Comparison of ENCODE assay signal across 9 mouse cellular contexts in the genomic region with DNA sequence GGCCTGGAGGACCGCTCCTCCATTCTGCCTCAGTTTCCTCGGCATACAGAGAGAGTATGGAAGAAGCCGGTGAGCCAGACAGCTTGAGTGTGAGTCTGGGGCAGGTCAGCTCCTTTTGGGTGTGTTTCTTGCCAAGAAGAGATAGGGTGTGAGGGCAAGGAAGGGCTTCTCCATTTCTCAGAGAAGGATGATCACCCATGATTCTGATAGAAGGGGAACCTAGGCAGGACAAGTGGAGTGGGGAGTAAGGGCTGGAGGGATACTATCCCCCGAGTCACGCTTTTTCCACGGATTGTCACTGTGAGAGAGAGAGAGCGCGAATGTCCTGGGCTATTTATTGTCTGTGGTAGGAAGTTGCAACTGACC. TPM values are rescaled to one million over a fixed set of nuclear protein-coding genes. Genes with fewer than 3 reads are reported as not detected.
DNase-seq lines count a peak whose midpoint lies in the region; ATAC-seq lines count a peak whose summit lies in the region.
"Had no signal": no experiment of that assay in that cellular context is flagged by ENCODE, and none has a peak within 500 bp of the region (broad histone marks: within the 10 kb centered on the region; RNA-seq: fewer than 3 reads in every experiment).

No protein-coding gene starts in this region.

- H3K27me3 ChIP-seq in heart, embryonic 14.5 days (ENCODE audit: control insufficient read depth, insufficient read depth, low read length), result peaks cover 62% of the 10 kb centered on the region
- peaks cover 66% of the 10 kb centered on the region for H3K27me3 ChIP-seq in hindbrain, embryonic 12.5 days
- H3K27me3 ChIP-seq in midbrain, embryonic 10.5 days (ENCODE audit: low read depth, poor library complexity, severe bottlenecking), result peaks cover 76% of the 10 kb centered on the region

- intact Hi-C loops in heart, postnatal 36 days (cut with DNase I), result no loop called here

- no peak for DNase-seq in heart, postnatal 36 days
- no peak for DNase-seq in midbrain, embryonic 10.5 days (ENCODE audit: low spot score)
- DNase-seq in layer of hippocampus, postnatal 36 days, result no peak
- no peak for DNase-seq in Muller cell, postnatal 12 days (ENCODE audit: inconsistent ontology term)
- no peak for DNase-seq in layer of hippocampus, adult 8-10 months (ENCODE audit: low spot score in 2 of 2)

- H3K4me1 ChIP-seq in heart, embryonic 14.5 days (ENCODE audit: control insufficient read depth in 2 of 2, insufficient read depth in 2 of 2, low read length in 2 of 2), result peaks cover 5 to 17% of the 10 kb centered on the region in 2 experiments; a peak in 3 of 4 replicates
- H3K4me1 ChIP-seq in hindbrain, embryonic 12.5 days, result peaks cover 17% of the 10 kb centered on the region
- peaks cover 21% of the 10 kb centered on the region for H3K4me1 ChIP-seq in midbrain, embryonic 10.5 days

- peak overlapping the region; percentile 98 for H3K4me2 ChIP-seq in heart, embryonic 14.5 days (ENCODE audit: low read length)
- H3K4me2 ChIP-seq in hindbrain, embryonic 12.5 days (replicated peaks), result peak overlapping the region; percentile 98

- H3K9ac ChIP-seq in heart, embryonic 14.5 days (ENCODE audit: low read length), result peak overlapping the region; percentile 69; the same call in 1 of the 2 replicates
- H3K9ac ChIP-seq in hindbrain, embryonic 12.5 days, result peak overlapping the region; percentile 62; the same call in 1 of the 2 replicates

- 16% methylated on average over 8 of the region's 8 CpGs for WGBS in heart, embryonic 14.5 days
- 11% methylated on average over 8 of the region's 8 CpGs for WGBS in hindbrain, embryonic 12.5 days
- WGBS in midbrain, embryonic 10.5 days, result 15% methylated on average over 8 of the region's 8 CpGs

- H3K27ac ChIP-seq in heart, embryonic 14.5 days (replicated peaks in 1 of 2; ENCODE audit: control insufficient read depth in 1 of 2, insufficient read depth in 1 of 2, low read depth in 2 of 2, low read length in 2 of 2), result no peak overlapping the region
- no peak overlapping the region for H3K27ac ChIP-seq in hindbrain, embryonic 12.5 days
- H3K27ac ChIP-seq in midbrain, embryonic 10.5 days (replicated peaks), result no peak overlapping the region
- H3K27ac ChIP-seq: macrophage had no signal

- peak overlapping the region; percentile 51 to 58 for H3K4me3 ChIP-seq in heart, embryonic 14.5 days (ENCODE audit: control insufficient read depth in 1 of 2, insufficient read depth in 1 of 2, low read depth in 1 of 2, low read length in 2 of 2)
- peak overlapping the region; percentile 51 for H3K4me3 ChIP-seq in hindbrain, embryonic 12.5 days
- peak overlapping the region; percentile 74 for H3K4me3 ChIP-seq in midbrain, embryonic 10.5 days

- ATAC-seq in heart, embryonic 14.5 days (ENCODE audit: insufficient number of reproducible peaks, insufficient read depth, low FRiP score, low read depth), result no peak
- peak; percentile 47 for ATAC-seq in common myeloid progenitor, adult 5-6 weeks (replicated peaks; ENCODE audit: low read depth, poor library complexity, severe bottlenecking)
- no peak for ATAC-seq in hindbrain, embryonic 12.5 days (ENCODE audit: low FRiP score)

- no peaks in the 10 kb centered on the region for H3K9me3 ChIP-seq in heart, embryonic 14.5 days (ENCODE audit: control insufficient read depth, low read length)
- H3K9me3 ChIP-seq in hindbrain, embryonic 12.5 days (replicated peaks), result no peaks in the 10 kb centered on the region
- H3K9me3 ChIP-seq in midbrain, embryonic 10.5 days (replicated peaks), result no peaks in the 10 kb centered on the region

- no peaks in the 10 kb centered on the region for H3K36me3 ChIP-seq in heart, embryonic 14.5 days (ENCODE audit: control insufficient read depth, insufficient read depth, low read length)
- H3K36me3 ChIP-seq in hindbrain, embryonic 12.5 days, result no peaks in the 10 kb centered on the region
- H3K36me3 ChIP-seq in midbrain, embryonic 10.5 days, result no peaks in the 10 kb centered on the region

RNA-seq across cellular contexts. Expression of a gene that starts 7.0 kb away (rescaled TPM):
- 2.2 and 2.3 TPM in 2 replicates for polyA plus RNA-seq in heart, embryonic 14.5 days (2014; fragmentation: Nextera tagmentation; extraction: Ambion mirVana)
- total RNA-seq in heart, postnatal 36 days (2021), result 1 to 10 TPM; 2.5 to 2.8 TPM
- total RNA-seq in common myeloid progenitor, adult 5-6 weeks (2017), result 0.41 TPM in 1 of 2 replicates, not detected in the other
- 1.2 and 1.5 TPM in 2 replicates for polyA plus RNA-seq in hindbrain, embryonic 12.5 days (2016; fragmentation: Nextera tagmentation; extraction: Ambion mirVana)
- polyA plus RNA-seq in midbrain, embryonic 10.5 days (2016; fragmentation: Nextera tagmentation; extraction: Ambion mirVana), result 0.86 and 1.2 TPM in 2 replicates
- total RNA-seq in layer of hippocampus, postnatal 36 days (2021), result 10 to 100 TPM; 15.2 to 17.7 TPM
- total RNA-seq in layer of hippocampus, adult 8-10 months (2022), result 10 to 100 TPM; 17.9 to 28.0 (median 21.8) TPM

RNA-seq across cellular contexts. Expression of a gene that starts 7.1 kb away (rescaled TPM):
- 73.3 and 80.0 TPM in 2 replicates for polyA plus RNA-seq in heart, embryonic 14.5 days (2014; fragmentation: Nextera tagmentation; extraction: Ambion mirVana)
- 10 to 100 TPM; 27.2 to 31.8 TPM for total RNA-seq in heart, postnatal 36 days (2021)
- total RNA-seq in common myeloid progenitor, adult 5-6 weeks (2017), result 95.4 and 104 TPM in 2 replicates
- 114 and 130 TPM in 2 replicates for polyA plus RNA-seq in hindbrain, embryonic 12.5 days (2016; fragmentation: Nextera tagmentation; extraction: Ambion mirVana)
- 134 and 139 TPM in 2 replicates for polyA plus RNA-seq in midbrain, embryonic 10.5 days (2016; fragmentation: Nextera tagmentation; extraction: Ambion mirVana)
- total RNA-seq in layer of hippocampus, postnatal 36 days (2021), result 10 to 100 TPM; 45.5 to 48.9 TPM
- 10 to 100 TPM; 48.5 to 59.0 (median 51.3) TPM for total RNA-seq in layer of hippocampus, adult 8-10 months (2022)

RNA-seq across cellular contexts. Expression of a gene that starts 31.8 kb away (rescaled TPM):
- 0.18 TPM in 1 of 2 replicates, not detected in the other for polyA plus RNA-seq in heart, embryonic 14.5 days (2014; fragmentation: Nextera tagmentation; extraction: Ambion mirVana)
- not detected for total RNA-seq in heart, postnatal 36 days (2021)
- not detected in 2 replicates for total RNA-seq in common myeloid progenitor, adult 5-6 weeks (2017)
- 0.22 and 0.34 TPM in 2 replicates for polyA plus RNA-seq in hindbrain, embryonic 12.5 days (2016; fragmentation: Nextera tagmentation; extraction: Ambion mirVana)
- 0.16 and 0.22 TPM in 2 replicates for polyA plus RNA-seq in midbrain, embryonic 10.5 days (2016; fragmentation: Nextera tagmentation; extraction: Ambion mirVana)
- total RNA-seq in layer of hippocampus, postnatal 36 days (2021), result under 1 TPM; 0.35 to 0.66 TPM
- total RNA-seq in layer of hippocampus, adult 8-10 months (2022), result under 1 TPM; 0.65 to 0.80 (median 0.74) TPM
- polyA plus RNA-seq: macrophage had no signal

RNA-seq across cellular contexts. Expression of a gene that starts 49.8 kb away (rescaled TPM):
- polyA plus RNA-seq in heart, embryonic 14.5 days (2014; fragmentation: Nextera tagmentation; extraction: Ambion mirVana), result 5.4 and 6.4 TPM in 2 replicates
- total RNA-seq in heart, postnatal 36 days (2021), result 10 to 100 TPM; 28.1 to 29.8 TPM
- total RNA-seq in common myeloid progenitor, adult 5-6 weeks (2017), result 9.8 and 12.4 TPM in 2 replicates
- 13.7 and 14.9 TPM in 2 replicates for polyA plus RNA-seq in hindbrain, embryonic 12.5 days (2016; fragmentation: Nextera tagmentation; extraction: Ambion mirVana)
- 14.3 and 16.5 TPM in 2 replicates for polyA plus RNA-seq in midbrain, embryonic 10.5 days (2016; fragmentation: Nextera tagmentation; extraction: Ambion mirVana)
- total RNA-seq in layer of hippocampus, postnatal 36 days (2021), result 1 to 10 TPM; 7.3 to 7.4 TPM
- 10 to 100 TPM in 1 of 4 experiments, 1 to 10 TPM in 3; 8.0 to 10.2 (median 9.0) TPM for total RNA-seq in layer of hippocampus, adult 8-10 months (2022)

Comparison
In these comparisons a context has a peak if more than half of its experiments do, and no peak if none do; other contexts are left out.
1. RNA of a gene that starts 7.0 kb away (total RNA-seq): 17.9 to 28.0 TPM in layer of hippocampus, adult 8-10 months and 15.2 to 17.7 TPM in layer of hippocampus, postnatal 36 days; 2.5 to 2.8 TPM in heart, postnatal 36 days and 0.41 TPM in common myeloid progenitor, adult 5-6 weeks; every median in the first group is over 4 times any median in the second.
2. Peak in every context shown above with its lines, with median percentiles within 50 percentile points of each other: H3K4me3 ChIP-seq.